Mouse (Mus musculus): Measurements from ENCODE around the gene Rbm20.
"Not testable (repeated sequence)": the region's sequence is repeated elsewhere in the genome, so short reads cannot be mapped to it uniquely, and the experiment has no call there.

Gene Rbm20

DNA sequence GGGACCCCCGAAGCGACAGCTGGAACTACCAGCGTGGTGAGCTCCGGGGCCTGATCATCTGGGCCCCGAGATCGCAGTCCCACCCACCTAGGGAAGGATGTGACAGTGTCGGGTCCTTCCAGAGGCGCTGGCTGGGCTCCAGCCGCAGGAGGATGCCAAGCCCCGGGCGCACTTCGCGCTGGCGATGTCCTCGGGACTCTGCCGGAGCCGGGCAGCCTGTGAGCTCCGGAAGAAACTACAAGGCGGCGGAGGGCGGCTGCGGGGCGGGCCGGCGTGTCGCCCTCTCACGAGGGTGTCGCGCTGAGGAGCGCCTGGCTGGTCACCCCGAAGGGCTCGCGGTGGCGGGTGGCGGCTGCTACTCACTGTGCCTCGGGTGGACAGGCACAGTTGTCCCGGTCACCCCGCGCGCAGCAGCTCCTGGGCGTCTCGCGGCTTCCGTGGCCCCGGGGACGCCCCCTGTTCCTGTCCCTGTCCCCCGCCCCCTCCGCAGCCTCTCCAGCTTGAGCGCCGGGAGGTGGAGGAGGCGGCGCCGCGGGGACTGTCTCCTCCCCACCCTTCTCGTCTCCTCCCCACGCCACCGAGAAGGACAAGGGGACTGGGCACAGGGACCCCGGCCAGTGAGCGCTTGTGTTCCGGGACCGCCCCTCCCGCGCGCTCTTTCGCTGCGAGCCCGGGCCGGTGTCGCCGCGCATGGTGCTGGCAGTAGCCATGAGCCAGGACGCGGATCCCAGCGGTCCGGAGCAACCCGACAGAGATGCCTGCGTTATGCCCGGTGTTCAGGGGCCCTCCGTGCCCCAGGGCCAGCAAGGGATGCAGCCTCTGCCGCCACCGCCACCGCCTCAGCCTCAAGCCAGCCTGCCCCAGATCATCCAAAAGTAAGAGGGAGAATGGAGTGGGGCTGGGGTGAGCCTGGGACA is at the start of gene Rbm20:
Gene Rbm20, plus strand, starts transcription at position 589 of the 917 bp plus-strand sequence.
- CTCF ChIA-PET: no interaction called here

- CTCF ChIA-PET: interaction anchor here (0.7 kb wide), 1 partner anchor 85 kb away, joined by 6 read pairs; no protein-coding TSS in a partner anchor
Observed at GRCm38 (mm10) chr19:53638041-53638440, 39.1 kb upstream of the Rbm20 start.

GRCm38 (mm10) chr19:53638727-53639126 is 38.4 kb upstream of the Rbm20 start:
- CTCF ChIA-PET: no interaction called here

- CTCF ChIA-PET: no interaction called here
Observed at GRCm38 (mm10) chr19:53644020-53644595, 33.0 kb upstream of the Rbm20 start.

DNA sequence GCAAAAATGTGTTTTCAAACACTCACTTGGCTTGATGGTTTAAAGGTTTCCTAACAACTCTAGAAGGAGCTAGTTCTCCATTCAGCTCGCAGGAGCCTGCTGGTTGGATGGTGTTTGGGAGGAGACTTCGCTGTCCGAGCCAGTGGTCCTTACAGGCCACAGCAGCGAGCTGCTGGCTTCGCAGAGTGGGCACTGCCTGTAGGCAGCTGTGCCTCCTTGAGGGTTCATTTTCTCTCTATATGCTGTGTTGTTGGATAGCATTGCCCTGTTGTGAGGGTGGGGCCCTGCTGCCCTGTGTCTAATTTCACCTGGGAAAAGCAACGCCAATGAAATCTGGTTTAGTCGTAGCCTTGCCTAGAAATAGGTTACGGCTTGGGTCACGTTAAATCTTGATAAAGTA is 29.8 kb upstream of the Rbm20 start:
- CTCF ChIA-PET: no interaction called here

DNA sequence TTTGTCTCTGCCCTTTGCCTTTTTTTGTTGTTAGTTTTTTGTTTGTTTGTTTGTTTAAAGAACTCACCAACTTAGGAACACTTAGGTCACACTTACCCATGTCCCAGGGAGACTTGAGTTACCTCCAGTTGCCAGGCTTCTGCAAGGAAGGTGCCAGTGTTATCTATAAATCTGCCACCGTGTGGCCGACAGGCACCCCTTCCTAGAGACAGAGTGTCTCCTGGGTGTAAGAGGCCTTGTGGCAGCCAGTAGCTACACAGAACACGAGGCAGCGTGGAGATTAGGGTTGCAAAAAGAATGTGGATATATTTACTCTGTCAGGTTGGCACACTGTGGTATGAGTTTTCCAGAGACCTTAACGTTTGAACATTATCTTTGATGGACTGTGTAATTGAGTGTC is 29.1 kb upstream of the Rbm20 start:
- CTCF ChIA-PET: no interaction called here

- CTCF ChIA-PET: no interaction called here
Observed at GRCm38 (mm10) chr19:53648802-53649236, 28.3 kb upstream of the Rbm20 start.

GRCm38 (mm10) chr19:53649361-53649760 is 27.7 kb upstream of the Rbm20 start:
- CTCF ChIA-PET: no interaction called here

DNA sequence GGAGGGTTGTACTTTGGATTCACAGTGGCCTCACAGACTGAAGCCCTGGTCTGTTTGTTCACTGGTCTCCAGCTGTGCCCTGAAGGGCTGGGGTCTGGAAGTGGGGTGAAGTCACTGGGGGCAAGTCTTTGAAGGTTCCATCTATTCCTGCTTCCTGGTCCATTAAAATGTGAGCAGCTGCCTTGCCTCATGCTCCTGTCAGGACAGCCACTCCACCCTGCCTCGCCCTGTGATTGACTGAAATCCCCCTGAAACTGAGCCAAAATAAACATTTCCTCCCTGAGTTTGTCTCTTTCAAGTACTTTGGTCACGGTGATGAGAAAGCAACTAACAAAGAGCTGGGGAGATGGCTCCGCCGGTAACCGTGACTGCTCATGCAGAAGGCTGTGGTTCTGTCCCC is 27.3 kb upstream of the Rbm20 start:
- CTCF ChIA-PET: no interaction called here

GRCm38 (mm10) chr19:53650921-53651320 is 26.2 kb upstream of the Rbm20 start:
- CTCF ChIA-PET: no interaction called here

- CTCF ChIA-PET: no interaction called here
Observed at GRCm38 (mm10) chr19:53652267-53652666, 24.8 kb upstream of the Rbm20 start.

- CTCF ChIA-PET: no interaction called here
Observed at GRCm38 (mm10) chr19:53653624-53654467, 23.3 kb upstream of the Rbm20 start.

DNA sequence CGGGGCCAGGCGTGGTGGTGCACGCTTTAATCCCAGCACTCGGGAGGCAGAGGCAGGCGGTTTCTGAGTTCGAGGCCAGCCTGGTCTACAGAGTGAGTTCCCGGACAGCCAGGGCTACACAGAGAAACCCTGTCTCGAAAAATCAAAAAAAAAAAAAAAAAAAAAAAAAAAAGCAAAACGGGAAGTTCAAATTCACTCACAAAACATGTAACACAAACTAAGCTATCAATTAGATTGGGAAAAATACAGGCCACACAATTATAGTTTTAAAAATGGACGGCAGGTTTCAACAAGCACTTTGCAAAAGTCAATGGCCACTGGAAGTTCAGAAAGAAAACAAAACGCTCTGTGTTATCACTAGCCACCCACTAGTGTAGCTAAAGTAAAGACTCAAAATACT is 20.7 kb upstream of the Rbm20 start:
- CTCF ChIA-PET: not testable (repeated sequence)

DNA sequence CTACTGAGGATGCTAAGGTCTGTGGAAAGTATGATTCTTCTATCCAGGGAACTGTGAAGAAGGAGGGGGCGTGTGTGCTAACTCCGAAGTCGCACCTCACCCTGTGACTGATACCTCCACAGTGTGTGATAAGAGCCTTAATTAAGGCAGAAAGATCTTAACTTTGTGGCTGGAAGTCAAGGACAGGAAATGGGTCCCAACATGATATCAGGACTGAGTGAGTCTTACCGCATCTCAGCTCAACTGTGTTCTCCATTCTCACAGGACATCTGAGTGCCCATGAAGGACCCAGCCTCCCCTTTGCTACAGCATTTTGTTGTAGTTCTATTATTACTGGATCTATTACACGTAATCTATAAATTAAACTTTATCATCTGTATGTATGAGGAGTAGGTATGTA is 19.7 kb upstream of the Rbm20 start:
- CTCF ChIA-PET: no interaction called here

GRCm38 (mm10) chr19:53660722-53661420 is 16.2 kb upstream of the Rbm20 start:
- CTCF ChIA-PET: no interaction called here

DNA sequence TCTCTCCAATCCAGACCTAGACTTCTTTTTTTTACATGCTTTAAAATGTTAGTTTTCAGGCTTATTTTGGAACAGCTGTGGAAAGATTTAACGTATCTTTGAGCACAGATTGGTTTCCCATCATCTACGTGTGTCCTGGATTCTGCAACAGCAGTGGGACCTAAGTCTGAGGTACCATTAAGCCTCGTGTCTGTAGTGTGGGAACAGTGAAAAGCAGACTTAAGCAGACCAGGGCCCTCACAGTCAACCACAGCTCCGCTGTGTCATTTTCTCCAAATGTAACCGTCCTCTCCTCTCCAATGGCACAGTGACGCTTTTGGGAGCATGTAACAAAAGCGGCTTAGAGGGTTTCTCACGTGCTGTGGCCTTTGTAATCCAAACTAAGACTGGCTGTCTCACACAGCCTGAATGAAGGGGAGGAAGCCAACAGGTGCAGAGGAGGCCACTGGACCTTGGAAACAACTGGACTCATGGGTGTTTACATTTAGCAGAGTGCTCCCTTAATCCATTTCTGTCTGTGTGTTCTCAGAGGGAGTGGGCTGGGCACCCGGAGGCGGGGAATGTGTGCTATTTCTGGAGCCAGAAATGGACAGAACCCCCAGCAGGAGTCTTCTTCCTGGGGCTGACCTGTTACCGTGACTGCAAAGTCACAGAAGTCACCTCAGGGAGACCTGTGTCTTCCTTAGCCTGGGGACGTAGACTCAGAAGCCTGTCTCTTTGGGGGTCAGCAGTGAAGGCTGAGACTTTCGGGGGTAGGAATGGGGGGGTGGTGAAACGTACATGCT is 15.0 kb upstream of the Rbm20 start:
- CTCF ChIA-PET: no interaction called here

- CTCF ChIA-PET: no interaction called here
Observed at GRCm38 (mm10) chr19:53664831-53665230, 12.3 kb upstream of the Rbm20 start.

GRCm38 (mm10) chr19:53665391-53665790 is 11.7 kb upstream of the Rbm20 start:
- CTCF ChIA-PET: no interaction called here

DNA sequence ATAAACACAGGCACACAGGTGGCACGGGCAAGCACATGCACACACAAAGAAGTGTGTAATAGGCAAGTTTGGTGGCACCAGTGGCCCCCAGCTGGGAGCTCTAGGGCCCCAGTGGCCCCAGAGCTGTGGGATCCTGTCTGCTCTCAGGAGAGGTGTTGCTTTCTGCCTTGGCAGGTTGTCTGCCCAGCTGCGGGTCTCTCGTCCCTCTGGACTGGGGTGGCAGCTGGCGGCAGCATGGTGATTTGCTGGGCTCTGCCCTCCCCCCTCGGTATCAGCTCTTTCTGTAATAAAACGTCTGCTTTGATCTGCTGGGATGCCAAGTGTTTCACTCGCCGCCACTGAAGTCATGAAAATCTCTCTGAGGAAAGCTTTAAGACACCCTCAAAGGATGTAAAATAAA is 10.4 kb upstream of the Rbm20 start:
- CTCF ChIA-PET: no interaction called here

DNA sequence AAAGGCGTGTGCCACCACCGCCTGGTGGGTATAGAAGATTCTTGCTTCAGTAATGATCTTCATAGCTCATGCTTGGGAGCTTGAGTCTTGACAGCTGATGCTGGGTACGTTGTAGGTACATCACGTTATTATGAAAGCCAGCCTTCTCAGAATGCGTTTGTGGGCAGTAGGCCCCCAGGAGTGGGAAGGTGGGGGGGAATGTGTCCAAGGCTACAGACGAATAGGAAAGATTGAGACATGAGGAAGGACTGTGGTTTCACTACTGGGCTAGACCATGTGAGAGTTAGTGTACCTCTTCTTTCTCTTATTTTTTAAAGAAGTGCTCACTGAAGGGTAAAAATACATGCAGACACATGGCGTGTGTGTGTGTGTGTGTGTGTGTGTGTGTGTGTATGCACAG is 8.3 kb upstream of the Rbm20 start:
- CTCF ChIA-PET: no interaction called here

GRCm38 (mm10) chr19:53670625-53671141 is 6.4 kb upstream of the Rbm20 start:
- CTCF ChIA-PET: no interaction called here
